Mouse (Mus musculus): ENCODE measurements at regions not wholly inside any gene's neighbourhood (a gene's known extent, or its start where the extent isn't known, plus 50 kb on each side); places are given as distances from the start of the nearest gene placed in this dataset.

DNA sequence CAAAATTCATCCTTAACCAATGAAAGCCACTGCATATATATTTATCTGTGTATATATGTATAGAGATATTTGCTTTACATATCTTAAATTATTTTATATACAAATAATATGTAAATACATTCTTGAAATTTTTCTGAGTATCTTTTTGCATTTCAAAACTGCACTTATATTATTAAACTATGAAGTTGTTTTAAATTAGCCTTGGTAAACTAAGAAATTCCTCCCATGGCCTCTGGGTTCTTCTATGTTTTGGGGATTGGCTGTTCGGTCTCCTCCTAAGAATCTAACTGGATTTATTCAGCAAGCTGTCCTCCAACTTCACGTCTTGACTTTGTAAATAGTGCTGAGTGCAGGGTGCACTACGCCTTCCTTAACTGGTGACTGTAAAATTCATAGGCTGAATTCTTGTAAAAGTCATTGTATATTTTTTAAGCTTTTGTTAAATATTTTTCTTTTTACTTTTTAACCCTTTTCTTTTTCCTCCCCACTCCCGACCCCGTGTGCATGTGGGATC lies 249.6 kb upstream of the Nfe2l3 start:
- Histone ChIP-seq H3K27ac (no peak overlapping the region), H3K9ac (no peak overlapping the region), H3K4me3 (no peak overlapping the region), H3K4me1 (no peaks in the 10 kb centered on the region), H3K36me3 (no peaks in the 10 kb centered on the region), H3K9me3 (no peaks in the 10 kb centered on the region), H3K27me3 (peaks cover 54% of the 10 kb centered on the region), H3K4me2 (replicated peaks) (no peak overlapping the region)
- WGBS: 9% methylated on average over 5 of the region's 5 CpGs
- ATAC-seq (ENCODE audit: insufficient number of reproducible peaks, insufficient read depth, low FRiP score, low TSS enrichment): no peak

GRCm38 (mm10) chr6:51183576-51184420 lies 248.7 kb upstream of the Nfe2l3 start:
- H3K4me2 ChIP-seq (replicated peaks): no peak overlapping the region
- no peaks in the 10 kb centered on the region for H3K36me3 ChIP-seq
- ATAC-seq (ENCODE audit: insufficient number of reproducible peaks, insufficient read depth, low FRiP score, low TSS enrichment): no peak
- peaks cover 64% of the 10 kb centered on the region for H3K27me3 ChIP-seq
- H3K4me1 ChIP-seq: no peaks in the 10 kb centered on the region
- no peak overlapping the region for H3K27ac ChIP-seq
- H3K9me3 ChIP-seq: no peaks in the 10 kb centered on the region
- H3K4me3 ChIP-seq: no peak overlapping the region
- WGBS: under 1% methylated on average over 21 of the region's 21 CpGs
- no peak overlapping the region for H3K9ac ChIP-seq

- Histone ChIP-seq H3K4me1 (no peaks in the 10 kb centered on the region), H3K4me3 (no peak overlapping the region), H3K27me3 (peaks cover 67% of the 10 kb centered on the region), H3K9me3 (no peaks in the 10 kb centered on the region), H3K27ac (no peak overlapping the region), H3K36me3 (no peaks in the 10 kb centered on the region), H3K4me2 (replicated peaks) (no peak overlapping the region), H3K9ac (no peak overlapping the region)
- ATAC-seq (ENCODE audit: insufficient number of reproducible peaks, insufficient read depth, low FRiP score, low TSS enrichment): no peak
- WGBS: under 1% methylated on average over 3 of the region's 3 CpGs
Measured at GRCm38 (mm10) chr6:51184500-51184899, 248.0 kb upstream of the Nfe2l3 start.

- no peaks in the 10 kb centered on the region for H3K9me3 ChIP-seq
Measured at GRCm38 (mm10) chr6:51185201-51185600, 247.3 kb upstream of the Nfe2l3 start.

DNA sequence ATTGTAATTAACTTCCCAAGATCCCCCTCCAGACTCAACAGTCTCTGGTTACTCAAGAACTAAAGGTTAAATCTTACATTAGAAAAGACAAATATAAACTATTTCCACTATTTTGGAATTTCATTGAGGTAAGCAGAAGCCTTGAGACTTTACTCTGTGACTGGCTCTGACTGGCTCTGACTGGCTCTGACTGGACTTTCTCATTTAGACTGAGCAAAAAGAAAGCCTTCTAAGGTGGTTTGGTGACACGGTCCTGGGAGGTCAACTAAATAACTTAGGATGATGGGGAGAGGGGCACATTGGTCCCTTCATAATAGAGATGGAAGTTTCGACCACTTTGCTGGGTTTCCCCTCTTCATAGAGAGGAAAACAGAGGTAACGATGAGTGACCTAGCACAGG lies 243.3 kb upstream of the Nfe2l3 start:
- Histone ChIP-seq H3K9ac (no peak overlapping the region), H3K27ac (no peak overlapping the region), H3K9me3 (no peaks in the 10 kb centered on the region), H3K4me2 (replicated peaks) (no peak overlapping the region), H3K27me3 (peaks cover 85% of the 10 kb centered on the region), H3K4me3 (no peak overlapping the region), H3K4me1 (no peaks in the 10 kb centered on the region), H3K36me3 (no peaks in the 10 kb centered on the region)
- no peak for ATAC-seq (ENCODE audit: insufficient number of reproducible peaks, insufficient read depth, low FRiP score, low TSS enrichment)
- 75% methylated on average over 3 of the region's 3 CpGs for WGBS

More at GRCm38 (mm10) chr6:51185201-51185600, 247.3 kb upstream of the Nfe2l3 start:
- H3K27ac ChIP-seq: no peak overlapping the region
- no peaks in the 10 kb centered on the region for H3K36me3 ChIP-seq
- ATAC-seq (ENCODE audit: insufficient number of reproducible peaks, insufficient read depth, low FRiP score, low TSS enrichment): no peak
- no peak overlapping the region for H3K4me3 ChIP-seq
- no peaks in the 10 kb centered on the region for H3K4me1 ChIP-seq
- WGBS: 20% methylated on average over 6 of the region's 6 CpGs
- H3K27me3 ChIP-seq: peaks cover 74% of the 10 kb centered on the region
- no peak overlapping the region for H3K9ac ChIP-seq
- H3K4me2 ChIP-seq (replicated peaks): no peak overlapping the region

DNA sequence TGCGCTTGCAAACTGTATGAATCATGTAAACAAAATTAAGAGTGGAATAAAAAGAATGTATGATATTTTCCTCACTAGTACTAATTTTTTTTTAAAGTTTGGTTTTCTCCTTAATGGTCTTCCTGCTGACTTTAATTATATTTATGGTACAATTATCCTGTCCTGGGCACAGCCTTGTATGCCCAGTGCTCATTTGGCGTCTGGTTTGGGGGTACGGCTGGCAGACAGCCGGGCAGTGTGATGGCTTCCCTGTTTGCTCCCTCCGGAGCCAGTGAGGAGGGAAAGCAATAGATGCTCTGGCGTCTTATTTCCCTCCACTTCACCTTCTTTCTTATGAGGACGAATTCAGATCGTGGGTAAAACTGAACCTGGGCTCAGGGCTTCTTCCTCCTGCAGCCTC lies 239.6 kb upstream of the Nfe2l3 start:
- H3K27me3 ChIP-seq: peaks cover 64% of the 10 kb centered on the region

GRCm38 (mm10) chr6:51193356-51193755 lies 239.1 kb upstream of the Nfe2l3 start:
- Histone ChIP-seq H3K27ac (no peak overlapping the region), H3K9ac (no peak overlapping the region), H3K4me2 (replicated peaks) (peak overlapping the region; percentile 16; the same call in 1 of the 2 replicates)

More for the DNA sequence above, 239.6 kb upstream of the Nfe2l3 start:
- ATAC-seq (ENCODE audit: insufficient number of reproducible peaks, insufficient read depth, low FRiP score, low TSS enrichment): no peak
- no peaks in the 10 kb centered on the region for H3K4me1 ChIP-seq
- no peak overlapping the region for H3K4me3 ChIP-seq
- H3K9me3 ChIP-seq: no peaks in the 10 kb centered on the region
- WGBS: 32% methylated on average over 8 of the region's 8 CpGs
- no peak overlapping the region for H3K27ac ChIP-seq
- H3K9ac ChIP-seq: no peak overlapping the region
- 0 out of 2 replicates have a peak overlapping the region, but pooled peaks have one; percentile 16 for H3K4me2 ChIP-seq (replicated peaks)
- H3K36me3 ChIP-seq: no peaks in the 10 kb centered on the region

DNA sequence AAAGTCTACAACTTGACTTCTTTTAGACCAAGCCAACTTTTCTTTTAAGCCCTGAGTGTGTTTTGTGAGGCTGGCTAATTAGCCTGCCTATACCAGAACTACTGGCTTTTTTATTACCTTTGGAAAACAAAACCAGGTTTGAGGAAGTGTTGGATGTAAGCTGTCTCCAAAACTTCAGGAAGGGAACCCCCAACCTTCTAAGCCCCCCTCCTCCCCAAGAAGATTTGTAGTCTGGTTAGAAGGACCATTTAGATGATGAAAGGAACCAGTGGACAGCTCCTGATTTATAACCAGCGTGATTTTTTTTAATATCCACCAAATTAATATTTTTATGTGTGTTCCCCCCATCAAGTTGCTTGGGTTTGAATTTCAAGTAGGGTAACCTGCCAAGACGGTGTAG lies 236.1 kb upstream of the Nfe2l3 start:
- Histone ChIP-seq H3K4me3 (no peak overlapping the region), H3K4me1 (no peaks in the 10 kb centered on the region), H3K27me3 (peaks cover 34% of the 10 kb centered on the region), H3K9me3 (no peaks in the 10 kb centered on the region), H3K27ac (no peak overlapping the region), H3K4me2 (replicated peaks) (no peak overlapping the region), H3K9ac (no peak overlapping the region), H3K36me3 (no peaks in the 10 kb centered on the region)
- 83% methylated on average over 2 of the region's 2 CpGs for WGBS
- ATAC-seq (ENCODE audit: insufficient number of reproducible peaks, insufficient read depth, low FRiP score, low TSS enrichment): no peak

More at GRCm38 (mm10) chr6:51193356-51193755, 239.1 kb upstream of the Nfe2l3 start:
- no peaks in the 10 kb centered on the region for H3K9me3 ChIP-seq
- no peak overlapping the region for H3K4me3 ChIP-seq
- 12% methylated on average over 12 of the region's 12 CpGs for WGBS
- ATAC-seq (ENCODE audit: insufficient number of reproducible peaks, insufficient read depth, low FRiP score, low TSS enrichment): no peak
- H3K36me3 ChIP-seq: no peaks in the 10 kb centered on the region
- H3K27me3 ChIP-seq: peaks cover 59% of the 10 kb centered on the region
- H3K4me1 ChIP-seq: no peaks in the 10 kb centered on the region

DNA sequence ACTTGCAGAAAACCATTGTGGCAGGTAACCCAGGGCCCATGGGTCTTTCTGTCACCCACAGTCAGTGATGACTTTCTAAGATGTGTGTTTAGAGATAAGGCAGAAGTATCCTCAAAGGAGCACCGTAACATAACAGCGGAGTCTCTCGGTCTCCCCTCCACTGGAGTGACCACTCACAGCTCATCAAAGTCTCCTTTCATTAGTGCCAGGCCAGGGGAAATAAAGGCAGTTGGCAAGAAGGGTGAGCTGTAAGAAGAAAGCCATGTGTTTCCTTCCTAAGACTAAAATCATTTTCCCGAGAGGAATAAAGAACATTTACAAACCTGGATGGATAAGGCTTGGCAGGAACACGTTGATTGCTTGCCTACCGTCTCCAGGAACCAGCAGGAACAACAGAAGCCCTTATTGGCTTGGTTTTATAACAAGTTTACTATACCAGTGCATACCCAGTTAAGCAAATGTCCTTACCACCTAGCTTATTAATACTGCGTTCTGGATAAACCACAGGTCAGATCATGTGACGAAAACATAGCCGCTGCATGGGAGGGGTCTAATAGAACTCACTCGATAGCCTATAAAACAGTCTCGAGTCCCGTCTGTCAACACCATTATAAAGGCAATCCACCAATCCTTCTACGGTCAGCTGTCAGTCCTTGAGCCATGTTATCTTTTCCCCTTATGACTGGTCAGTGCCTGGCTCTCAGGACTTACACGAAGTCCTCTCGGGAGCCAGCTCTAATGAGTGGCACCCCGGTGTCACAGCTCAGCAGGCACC lies 235.3 kb upstream of the Nfe2l3 start:
- Histone ChIP-seq H3K4me3 (no peak overlapping the region), H3K4me1 (no peaks in the 10 kb centered on the region), H3K27me3 (peaks cover 27% of the 10 kb centered on the region), H3K36me3 (no peaks in the 10 kb centered on the region), H3K9me3 (no peaks in the 10 kb centered on the region), H3K27ac (no peak overlapping the region), H3K9ac (no peak overlapping the region), H3K4me2 (replicated peaks) (no peak overlapping the region)
- WGBS: 79% methylated on average over 16 of the region's 16 CpGs
- no peak for ATAC-seq (ENCODE audit: insufficient number of reproducible peaks, insufficient read depth, low FRiP score, low TSS enrichment)

DNA sequence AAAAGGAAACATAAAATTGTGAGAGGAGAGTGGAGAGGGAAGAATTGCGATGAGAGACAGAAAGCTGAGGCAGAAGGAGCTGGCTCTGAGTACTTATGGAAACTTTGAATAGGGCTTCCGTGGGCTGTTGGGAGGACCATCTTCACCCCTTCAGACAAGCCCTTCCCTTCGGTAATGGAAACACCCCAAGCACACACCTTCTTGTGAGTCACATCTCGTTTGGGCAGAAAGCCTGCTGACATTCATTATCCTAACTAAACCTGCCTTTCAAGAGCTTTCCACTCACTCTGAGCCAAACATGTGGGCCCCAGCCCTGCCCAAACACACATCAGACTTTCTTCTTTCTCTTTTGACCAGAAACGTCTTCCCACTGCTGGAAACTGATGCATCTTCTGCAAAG lies 232.3 kb upstream of the Nfe2l3 start:
- H3K4me3 ChIP-seq: no peak overlapping the region
- H3K27ac ChIP-seq: no peak overlapping the region
- H3K27me3 ChIP-seq: peaks cover 12% of the 10 kb centered on the region
- no peaks in the 10 kb centered on the region for H3K4me1 ChIP-seq
- ATAC-seq (ENCODE audit: insufficient number of reproducible peaks, insufficient read depth, low FRiP score, low TSS enrichment): no peak
- H3K4me2 ChIP-seq (replicated peaks): no peak overlapping the region
- H3K36me3 ChIP-seq: no peaks in the 10 kb centered on the region
- no peak overlapping the region for H3K9ac ChIP-seq
- H3K9me3 ChIP-seq: no peaks in the 10 kb centered on the region
- 62% methylated on average over 5 of the region's 5 CpGs for WGBS

GRCm38 (mm10) chr6:51200837-51201236 lies 231.6 kb upstream of the Nfe2l3 start:
- H3K4me1 ChIP-seq: no peaks in the 10 kb centered on the region
- no peak overlapping the region for H3K9ac ChIP-seq
- H3K4me3 ChIP-seq: no peak overlapping the region
- 90% methylated on average over 14 of the region's 14 CpGs for WGBS
- peaks cover 11% of the 10 kb centered on the region for H3K27me3 ChIP-seq
- H3K36me3 ChIP-seq: no peaks in the 10 kb centered on the region
- H3K9me3 ChIP-seq: no peaks in the 10 kb centered on the region
- no peak overlapping the region for H3K4me2 ChIP-seq (replicated peaks)
- ATAC-seq (ENCODE audit: insufficient number of reproducible peaks, insufficient read depth, low FRiP score, low TSS enrichment): no peak
- H3K27ac ChIP-seq: no peak overlapping the region

- peaks cover 8% of the 10 kb centered on the region; the same call in 1 of the 2 replicates for H3K4me1 ChIP-seq
- H3K4me3 ChIP-seq: no peak overlapping the region
- peaks cover 18% of the 10 kb centered on the region for H3K27me3 ChIP-seq
- no peak for ATAC-seq (ENCODE audit: insufficient number of reproducible peaks, insufficient read depth, low FRiP score, low TSS enrichment)
- no peak overlapping the region for H3K9ac ChIP-seq
- WGBS: 76% methylated on average over 3 of the region's 3 CpGs
- no peak overlapping the region for H3K27ac ChIP-seq
- no peaks in the 10 kb centered on the region for H3K36me3 ChIP-seq
- no peaks in the 10 kb centered on the region for H3K9me3 ChIP-seq
- H3K4me2 ChIP-seq (replicated peaks): no peak overlapping the region
Measured at GRCm38 (mm10) chr6:51204306-51204705, 228.2 kb upstream of the Nfe2l3 start.
